Mouse (Mus musculus) adrenal gland, postnatal 10 days (tissue): Measurements from ENCODE around the gene Gm3327. TPM values are rescaled to one million over a fixed set of nuclear protein-coding genes. Genes with fewer than 3 reads are reported as not detected.
"Not testable (repeated sequence)": the region's sequence is repeated elsewhere in the genome, so short reads cannot be mapped to it uniquely, and the experiment has no call there.

Experiments
- DNase-seq: peaks from one replicate; pipeline ENCODE4 v3.0.0; 2021; ENCODE audit warnings: mixed read lengths
- long read RNA-seq, 2 experiments: library from polyadenylated mRNA; stranded (forward); transcript quantifications; one replicate each; pipeline ENCODE4 v2.0.0; 2021
- total RNA-seq, 2 experiments: library from RNA; stranded (reverse); gene quantifications; 2 replicates each; pipeline ENCODE4 v1.2.3; 2021

Gm3327 gene
- total RNA-seq: not detected
- long read RNA-seq, experiment 1: 0 reads
- long read RNA-seq, experiment 2: 0 reads

DNA sequence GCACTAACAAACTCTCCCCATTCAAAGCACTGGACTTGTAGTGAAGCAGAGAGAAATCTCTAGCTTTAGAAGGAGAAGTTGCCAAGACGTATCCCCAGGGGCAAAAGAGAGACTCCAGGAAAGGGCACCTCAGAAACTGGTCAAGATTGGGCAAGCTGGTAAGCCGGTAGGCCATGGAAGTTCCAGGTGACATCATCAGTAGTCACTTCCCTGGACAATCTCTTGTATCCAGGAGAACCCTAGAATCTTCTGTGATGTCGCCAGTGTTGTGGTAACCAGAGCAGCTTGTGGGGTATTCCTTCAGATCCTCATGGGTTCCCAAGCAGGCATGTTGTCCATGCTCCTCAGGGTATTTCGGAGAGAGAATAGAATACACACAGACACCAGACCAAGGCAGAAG, at the start of gene Gm3327:
Gene Gm3327 (plus strand): TSS at position 301 of the 400 bp plus-strand sequence.
- DNase-seq: peak; percentile 1

DNA sequence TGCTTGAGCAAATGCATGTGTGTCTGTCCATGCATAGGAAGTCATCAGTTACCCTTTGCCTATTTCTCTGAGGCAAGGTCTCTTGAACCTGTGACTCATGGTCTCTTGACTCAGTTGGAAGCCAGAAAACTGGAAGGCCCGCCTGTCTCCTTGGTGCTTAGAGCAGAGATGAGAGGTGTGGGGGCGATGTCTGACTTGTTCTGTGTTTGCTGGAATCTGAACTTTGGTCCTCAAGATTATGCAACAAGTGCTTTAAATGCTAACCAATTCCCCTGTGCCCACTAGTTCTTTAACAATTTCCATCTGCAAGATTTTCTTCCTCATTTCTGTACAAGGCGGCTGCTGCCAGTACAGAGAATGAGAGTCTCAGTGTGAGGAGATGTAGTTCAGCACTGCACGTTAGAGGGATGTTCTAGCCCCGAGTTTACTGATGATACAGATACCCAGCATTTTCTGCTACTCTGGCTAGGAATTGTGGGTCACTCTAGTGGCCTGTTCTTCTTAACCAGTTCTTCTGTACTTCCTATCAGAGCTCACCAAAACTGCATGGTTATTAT, 45.8 kb upstream of the Gm3327 start:
- DNase-seq: not testable (repeated sequence)

DNA sequence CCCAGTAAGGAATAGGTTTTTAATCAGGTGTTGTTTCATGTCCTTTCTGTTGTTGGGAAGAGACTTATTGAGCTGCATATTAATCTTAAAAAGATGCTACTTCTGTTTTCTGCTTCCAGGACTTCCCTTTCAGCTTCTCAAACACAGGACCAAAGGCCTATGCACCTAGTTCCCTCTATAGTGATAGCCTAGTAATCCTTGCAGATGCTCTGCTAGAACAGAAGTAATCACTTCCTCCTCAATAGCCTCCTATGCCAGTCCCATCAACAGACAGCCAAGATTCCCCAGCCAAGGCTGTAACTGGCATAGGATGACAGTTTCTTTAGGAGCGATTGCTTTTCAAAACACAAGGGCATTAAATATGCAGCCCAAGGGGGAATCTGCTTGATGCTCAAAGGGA, 37.1 kb upstream of the Gm3327 start:
- not testable (repeated sequence) for DNase-seq

DNA sequence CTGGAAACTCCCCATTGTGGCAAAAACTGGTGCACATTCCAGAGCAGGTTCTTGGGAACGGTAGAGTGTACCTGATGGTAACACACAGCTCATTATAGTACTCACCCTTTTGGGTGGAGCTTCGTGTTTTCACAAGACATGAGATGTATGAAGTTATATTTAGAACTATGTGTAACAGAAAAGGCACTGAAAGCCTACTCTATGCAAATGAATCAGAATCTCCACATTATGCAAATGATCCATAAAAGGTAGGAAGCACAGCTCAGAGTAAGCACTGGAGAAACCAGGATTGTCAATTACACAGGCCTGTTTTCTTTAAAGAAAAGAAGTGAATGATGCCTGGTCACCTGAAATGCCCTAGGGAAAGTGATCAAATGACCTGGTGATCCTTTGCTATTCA, 36.1 kb upstream of the Gm3327 start:
- not testable (repeated sequence) for DNase-seq

DNA sequence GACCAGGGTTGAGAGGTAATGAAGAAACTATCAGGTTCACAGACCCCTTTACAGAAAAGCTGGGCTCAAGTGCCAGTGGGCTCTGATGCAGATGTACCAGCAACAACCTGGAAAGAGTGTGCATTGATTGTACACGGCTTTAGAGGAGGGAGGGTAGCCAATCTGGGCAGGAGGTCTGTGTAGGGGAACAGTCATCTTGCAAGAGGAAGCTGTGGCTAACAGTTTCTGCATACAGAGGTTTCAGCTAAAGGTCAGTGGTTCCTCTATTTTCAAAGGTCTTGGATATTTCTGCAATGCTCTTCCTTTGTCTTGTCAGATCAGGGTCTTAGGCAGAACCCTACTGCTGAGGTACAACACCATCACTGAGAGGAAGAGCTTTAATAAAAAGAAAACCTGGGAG, 32.1 kb upstream of the Gm3327 start:
- not testable (repeated sequence) for DNase-seq

DNA sequence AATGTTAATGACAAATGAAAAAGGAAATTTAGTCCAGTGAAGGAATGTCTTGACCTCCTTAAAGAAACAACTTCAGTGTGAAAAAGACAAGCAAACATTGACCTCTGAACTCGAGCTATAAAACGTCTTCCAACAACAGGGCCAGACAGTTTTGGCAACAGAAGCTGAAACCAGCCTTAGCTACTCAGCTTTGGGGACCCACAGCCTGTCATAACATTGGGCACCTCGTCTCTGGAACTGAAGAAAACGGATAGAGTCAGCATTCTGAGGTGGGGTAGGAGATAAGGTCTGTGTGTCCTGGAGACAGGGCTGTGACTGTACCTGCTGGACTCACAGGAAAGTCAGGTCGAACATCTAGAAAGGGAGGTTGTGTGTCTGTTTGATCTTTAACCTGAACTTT, 29.2 kb upstream of the Gm3327 start:
- DNase-seq: not testable (repeated sequence)

DNA sequence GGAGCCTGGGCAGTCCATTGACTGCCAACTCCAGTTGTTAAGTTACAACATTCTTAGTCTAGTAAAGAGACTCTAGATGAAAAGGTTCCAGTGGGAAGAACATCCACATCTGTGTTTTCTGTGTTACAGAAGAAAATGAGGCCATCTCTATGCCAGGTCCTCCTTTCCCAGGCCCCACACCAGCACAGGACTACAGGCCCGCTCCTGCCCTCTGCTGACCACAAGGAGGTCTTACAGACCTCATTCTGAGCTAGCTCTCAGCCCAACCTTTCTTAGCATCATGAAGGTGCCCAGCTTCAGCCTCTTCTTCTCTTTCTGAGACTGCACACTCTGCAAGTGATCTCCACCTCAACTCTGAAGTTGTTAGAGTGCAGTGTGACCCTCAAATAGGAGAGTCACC, 23.6 kb upstream of the Gm3327 start:
- not testable (repeated sequence) for DNase-seq

DNA sequence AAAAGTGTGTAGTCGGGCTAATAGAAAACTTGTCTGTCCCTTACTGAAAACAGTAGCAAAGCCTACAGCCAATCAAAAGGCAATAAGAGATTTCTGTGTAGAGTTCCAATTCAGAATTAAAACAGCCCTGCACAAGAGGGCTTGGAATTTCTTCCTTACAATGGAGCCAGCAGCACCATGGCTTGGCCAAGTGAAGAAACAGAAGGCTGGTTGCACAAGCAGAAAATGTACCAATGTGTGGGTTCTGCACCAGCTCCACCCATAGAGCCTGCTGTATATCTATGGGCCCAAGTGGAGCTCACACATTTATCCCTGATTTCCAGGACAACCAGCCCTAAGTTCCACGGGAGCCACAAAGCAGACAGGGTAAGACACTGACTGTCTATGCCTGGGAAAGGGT, 21.3 kb upstream of the Gm3327 start, which contains the start of gene Ear2:
Gene Ear2 (plus strand): TSS at position 301 of the 400 bp plus-strand sequence.
- not testable (repeated sequence) for DNase-seq

DNA sequence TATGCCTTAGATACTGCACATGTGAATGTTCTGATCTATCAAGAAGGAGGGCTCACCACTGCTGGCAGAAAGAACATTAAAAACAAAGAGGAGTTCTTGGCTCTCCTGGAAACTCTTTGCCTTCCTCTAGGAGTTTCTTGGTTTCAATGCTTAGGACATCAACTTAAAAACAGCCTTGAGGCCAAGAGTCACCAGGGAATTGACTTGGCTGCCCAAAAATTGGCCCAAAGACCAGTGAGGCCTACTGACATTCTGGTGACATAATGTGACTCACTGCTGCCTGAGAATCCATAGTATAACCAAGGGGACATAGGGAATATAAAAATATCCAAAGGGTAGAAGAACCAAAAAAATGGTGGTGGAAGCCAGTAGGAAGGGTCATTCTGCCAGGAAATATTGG, 12.7 kb upstream of the Gm3327 start:
- DNase-seq: peak; percentile 64

Other genes with a start within 250 kb of the Gm3327 start
- 1 to 10 TPM in 1 of 2 experiments, under 1 TPM in 1; 0.81 to 3.0 TPM for gene Ear1, start 248.3 kb upstream of the Gm3327 start, total RNA-seq
- gene Ear10, start 200.3 kb upstream of the Gm3327 start, total RNA-seq: not detected
- gene Gm8113, start 198.5 kb upstream of the Gm3327 start, total RNA-seq: 1 to 10 TPM; 1.6 to 4.7 TPM
- gene Ang5, start 166.8 kb upstream of the Gm3327 start, total RNA-seq: not detected
- not detected for gene Ang6, start 121.6 kb upstream of the Gm3327 start, total RNA-seq
- 1 to 10 TPM; 4.2 to 4.9 TPM for gene Ear2, start 21.2 kb upstream of the Gm3327 start, total RNA-seq
- not detected for gene Gm8212, start 73.8 kb downstream of the Gm3327 start, total RNA-seq
- not detected for gene 4930503E14Rik, start 89.4 kb downstream of the Gm3327 start, total RNA-seq
- not detected for gene Gm8220, start 161.7 kb downstream of the Gm3327 start, total RNA-seq
- gene Gm5930, start 214.7 kb downstream of the Gm3327 start, total RNA-seq: not detected
- gene Gm8229, start 241.5 kb downstream of the Gm3327 start, total RNA-seq: not detected